Mouse (Mus musculus): Measurements from ENCODE around the gene St6galnac5. TPM values are rescaled to one million over a fixed set of nuclear protein-coding genes. Genes with fewer than 3 reads are reported as not detected.
"Not testable (repeated sequence)": the region's sequence is repeated elsewhere in the genome, so short reads cannot be mapped to it uniquely, and the experiment has no call there.

The St6galnac5 gene
- polyA plus RNA-seq, 1 experiment = not detected

- TF ChIP-seq POLR2A (IDR thresholded peaks at IDR 0.05; ENCODE audit: insufficient read depth, low read depth, low read length) (no peak), CTCF (IDR thresholded peaks at IDR 0.05; ENCODE audit: insufficient read depth, low read depth, low read length) (no peak)
- Histone ChIP-seq H3K4me3 (ENCODE audit: insufficient read depth, low read depth, low read length) (no peak overlapping the region), H3K4me1 (ENCODE audit: control insufficient read depth, insufficient read depth, low read length) (peaks cover 3% of the 10 kb centered on the region), H3K27ac (ENCODE audit: insufficient read depth, low read depth, low read length) (no peak overlapping the region)
- WGBS = 93% methylated on average over 5 of the region's 5 CpGs
Measured at GRCm38 (mm10) chr3:152815110-152815509, 166.9 kb downstream of the St6galnac5 start.

GRCm38 (mm10) chr3:152813905-152814304 is 168.1 kb downstream of the St6galnac5 start:
- H3K27ac ChIP-seq (ENCODE audit: insufficient read depth, low read depth, low read length) = no peak overlapping the region
- peaks cover 3% of the 10 kb centered on the region for H3K4me1 ChIP-seq (ENCODE audit: control insufficient read depth, insufficient read depth, low read length)
- TF ChIP-seq POLR2A (IDR thresholded peaks at IDR 0.05; ENCODE audit: insufficient read depth, low read depth, low read length) (no peak), CTCF (IDR thresholded peaks at IDR 0.05; ENCODE audit: insufficient read depth, low read depth, low read length) (no peak)
- WGBS = 80% methylated on average over 4 of the region's 4 CpGs
- no peak overlapping the region for H3K4me3 ChIP-seq (ENCODE audit: insufficient read depth, low read depth, low read length)

- TF ChIP-seq POLR2A (IDR thresholded peaks at IDR 0.05; ENCODE audit: insufficient read depth, low read depth, low read length) = no peak
- no peak for TF ChIP-seq CTCF (IDR thresholded peaks at IDR 0.05; ENCODE audit: insufficient read depth, low read depth, low read length)
- no peak overlapping the region for H3K4me3 ChIP-seq (ENCODE audit: insufficient read depth, low read depth, low read length)
- 82% methylated on average over 9 of the region's 9 CpGs for WGBS
- no peak overlapping the region for H3K27ac ChIP-seq (ENCODE audit: insufficient read depth, low read depth, low read length)
- H3K4me1 ChIP-seq (ENCODE audit: control insufficient read depth, insufficient read depth, low read length) = no peaks in the 10 kb centered on the region
Measured at GRCm38 (mm10) chr3:152799738-152800431, 182.2 kb downstream of the St6galnac5 start.

GRCm38 (mm10) chr3:152797354-152797753 is 184.7 kb downstream of the St6galnac5 start:
- 67% methylated on average over 2 of the region's 2 CpGs for WGBS
- Histone ChIP-seq H3K4me3 (ENCODE audit: insufficient read depth, low read depth, low read length) (no peak overlapping the region), H3K27ac (ENCODE audit: insufficient read depth, low read depth, low read length) (no peak overlapping the region), H3K4me1 (ENCODE audit: control insufficient read depth, insufficient read depth, low read length) (0 out of 2 replicates have a peak, but pooled peaks cover under 1% of the 10 kb centered on the region)
- TF ChIP-seq CTCF (IDR thresholded peaks at IDR 0.05; ENCODE audit: insufficient read depth, low read depth, low read length) = no peak
- no peak for TF ChIP-seq POLR2A (IDR thresholded peaks at IDR 0.05; ENCODE audit: insufficient read depth, low read depth, low read length)

GRCm38 (mm10) chr3:152796216-152796615 is 185.8 kb downstream of the St6galnac5 start:
- Histone ChIP-seq H3K4me3 (ENCODE audit: insufficient read depth, low read depth, low read length) (no peak overlapping the region), H3K27ac (ENCODE audit: insufficient read depth, low read depth, low read length) (no peak overlapping the region), H3K4me1 (ENCODE audit: control insufficient read depth, insufficient read depth, low read length) (0 out of 2 replicates have a peak, but pooled peaks cover 2% of the 10 kb centered on the region)
- TF ChIP-seq POLR2A (IDR thresholded peaks at IDR 0.05; ENCODE audit: insufficient read depth, low read depth, low read length) (no peak), CTCF (IDR thresholded peaks at IDR 0.05; ENCODE audit: insufficient read depth, low read depth, low read length) (no peak)
- 85% methylated on average over 4 of the region's 4 CpGs for WGBS

- Histone ChIP-seq H3K4me3 (ENCODE audit: insufficient read depth, low read depth, low read length) (no peak overlapping the region), H3K27ac (ENCODE audit: insufficient read depth, low read depth, low read length) (no peak overlapping the region), H3K4me1 (ENCODE audit: control insufficient read depth, insufficient read depth, low read length) (0 out of 2 replicates have a peak, but pooled peaks cover 2% of the 10 kb centered on the region)
- 64% methylated on average over 4 of the region's 4 CpGs for WGBS
- TF ChIP-seq CTCF (IDR thresholded peaks at IDR 0.05; ENCODE audit: insufficient read depth, low read depth, low read length) (no peak), POLR2A (IDR thresholded peaks at IDR 0.05; ENCODE audit: insufficient read depth, low read depth, low read length) (no peak)
Measured at GRCm38 (mm10) chr3:152793006-152793405, 189.0 kb downstream of the St6galnac5 start.

GRCm38 (mm10) chr3:152792601-152793000 is 189.4 kb downstream of the St6galnac5 start:
- WGBS = 77% methylated on average over 5 of the region's 5 CpGs
- Histone ChIP-seq H3K27ac (ENCODE audit: insufficient read depth, low read depth, low read length) (no peak overlapping the region), H3K4me1 (ENCODE audit: control insufficient read depth, insufficient read depth, low read length) (0 out of 2 replicates have a peak, but pooled peaks cover 2% of the 10 kb centered on the region), H3K4me3 (ENCODE audit: insufficient read depth, low read depth, low read length) (no peak overlapping the region)
- TF ChIP-seq POLR2A (IDR thresholded peaks at IDR 0.05; ENCODE audit: insufficient read depth, low read depth, low read length) = no peak
- TF ChIP-seq CTCF (IDR thresholded peaks at IDR 0.05; ENCODE audit: insufficient read depth, low read depth, low read length) = no peak

GRCm38 (mm10) chr3:152788301-152788953 is 193.6 kb downstream of the St6galnac5 start:
- H3K4me3 ChIP-seq (ENCODE audit: insufficient read depth, low read depth, low read length); H3K27ac ChIP-seq (ENCODE audit: insufficient read depth, low read depth, low read length); H3K4me1 ChIP-seq (ENCODE audit: control insufficient read depth, insufficient read depth, low read length): not testable (repeated sequence)
- 87% methylated on average over 5 of the region's 5 CpGs for WGBS

GRCm38 (mm10) chr3:152784353-152784752 is 197.7 kb downstream of the St6galnac5 start:
- H3K4me3 ChIP-seq (ENCODE audit: insufficient read depth, low read depth, low read length); H3K27ac ChIP-seq (ENCODE audit: insufficient read depth, low read depth, low read length); H3K4me1 ChIP-seq (ENCODE audit: control insufficient read depth, insufficient read depth, low read length): not testable (repeated sequence)
- WGBS = 85% methylated on average over 10 of the region's 13 CpGs
